Mouse (Mus musculus) stomach, postnatal 0 days (tissue): ENCODE measurements at regions not wholly inside any gene's neighbourhood (a gene's known extent, or its start where the extent isn't known, plus 50 kb on each side); places are given as distances from the start of the nearest gene placed in this dataset.

Experiments used
- ATAC-seq: fragments of 200-750 bp; cut with Nextera tagmentation; 2 replicates; pipeline ENCODE4 v1.8.0; 2017; ENCODE audit not compliant: low FRiP score, low TSS enrichment
- DNase-seq: peaks from one replicate; pipeline ENCODE4 v3.0.0-alpha.2; 2016; ENCODE audit warnings: low spot score
- H3K27ac ChIP-seq: fragments of 300-500 bp; sonication (generic); replicated peaks from 2 replicates; pipeline ENCODE4 v1.5.1; 2014; ENCODE audit warnings: mild to moderate bottlenecking, control low read depth
- H3K27me3 ChIP-seq: fragments of 300-500 bp; sonication (generic); 2 replicates; pipeline ENCODE4 v1.6.1; 2014; ENCODE audit warnings: low read length; ENCODE audit not compliant: control insufficient read depth, insufficient read depth
- H3K36me3 ChIP-seq: fragments of 300-500 bp; sonication (generic); 2 replicates; pipeline ENCODE4 v1.6.1; 2014; ENCODE audit warnings: low read length, mixed read lengths; ENCODE audit not compliant: control insufficient read depth, insufficient read depth
- H3K4me1 ChIP-seq: fragments of 300-500 bp; sonication (generic); replicated peaks from 2 replicates; pipeline ENCODE4 v1.6.1; 2014; ENCODE audit warnings: antibody characterized with exemption; ENCODE audit not compliant: control insufficient read depth, insufficient read depth
- H3K4me2 ChIP-seq: fragments of 300-500 bp; sonication (generic); replicated peaks from 2 replicates; pipeline ENCODE4 v1.6.1; 2014; ENCODE audit warnings: low read depth, mild to moderate bottlenecking, control low read depth, moderate library complexity
- H3K4me3 ChIP-seq: fragments of 300-500 bp; sonication (generic); 2 replicates; pipeline ENCODE4 v1.5.1; 2014; ENCODE audit warnings: low read depth, low read length, control low read depth
- H3K9ac ChIP-seq: fragments of 300-500 bp; sonication (generic); 2 replicates; pipeline ENCODE4 v1.6.1; 2014; ENCODE audit warnings: mild to moderate bottlenecking, low read length, control low read depth, mixed read lengths
- H3K9me3 ChIP-seq: fragments of 300-500 bp; sonication (generic); 2 replicates; pipeline ENCODE4 v1.6.1; 2016; ENCODE audit warnings: low read length; ENCODE audit not compliant: control insufficient read depth
- CTCF ChIP-seq: IDR thresholded peaks from 2 replicates; pipeline ENCODE4 v1.5.1; 2016; ENCODE audit warnings: antibody characterized with exemption, low read depth, mild to moderate bottlenecking, moderate library complexity
- EP300 ChIP-seq: optimal IDR thresholded peaks from 2 replicates; pipeline ENCODE3; 2016; ENCODE audit warnings: antibody characterized with exemption
- WGBS: fragments of 180-500 bp; shearing (Covaris S2); extraction: QIAGEN DNeasy Blood & Tissue Kit; methylation state at CpG from one replicate; pipeline ENCODE4 v1.1.7; 2014; 5-methylcytosine and 5-hydroxymethylcytosine counted together

- no peak overlapping the region for H3K27ac ChIP-seq
These were observed 284.7 kb downstream of the Rps24 start for GRCm38 (mm10) chr14:24771663-24772062.

GRCm38 (mm10) chr14:24772129-24772528 lies 285.2 kb downstream of the Rps24 start:
- DNase-seq (no peak), ATAC-seq (no peak)
- 47% methylated on average over 4 of the region's 4 CpGs for WGBS
- Histone ChIP-seq H3K27ac (no peak overlapping the region), H3K27me3 (no peaks in the 10 kb centered on the region), H3K4me3 (no peak overlapping the region), H3K9me3 (no peaks in the 10 kb centered on the region), H3K36me3 (no peaks in the 10 kb centered on the region), H3K9ac (no peak overlapping the region), H3K4me1 (no peaks in the 10 kb centered on the region; the same call in 1 of the 2 replicates), H3K4me2 (no peak overlapping the region)
- TF ChIP-seq EP300 (no peak), CTCF (no peak)

More at GRCm38 (mm10) chr14:24771663-24772062, 284.7 kb downstream of the Rps24 start:
- DNase-seq (no peak), ATAC-seq (no peak)
- H3K9ac ChIP-seq = no peak overlapping the region
- H3K36me3 ChIP-seq = no peaks in the 10 kb centered on the region
- no peaks in the 10 kb centered on the region; the same call in 1 of the 2 replicates for H3K4me1 ChIP-seq
- H3K9me3 ChIP-seq = no peaks in the 10 kb centered on the region
- WGBS = 82% methylated on average over 1 of the region's 1 CpGs
- TF ChIP-seq EP300 (no peak), CTCF (no peak)
- no peak overlapping the region for H3K4me3 ChIP-seq
- H3K27me3 ChIP-seq = no peaks in the 10 kb centered on the region
- no peak overlapping the region for H3K4me2 ChIP-seq

DNA sequence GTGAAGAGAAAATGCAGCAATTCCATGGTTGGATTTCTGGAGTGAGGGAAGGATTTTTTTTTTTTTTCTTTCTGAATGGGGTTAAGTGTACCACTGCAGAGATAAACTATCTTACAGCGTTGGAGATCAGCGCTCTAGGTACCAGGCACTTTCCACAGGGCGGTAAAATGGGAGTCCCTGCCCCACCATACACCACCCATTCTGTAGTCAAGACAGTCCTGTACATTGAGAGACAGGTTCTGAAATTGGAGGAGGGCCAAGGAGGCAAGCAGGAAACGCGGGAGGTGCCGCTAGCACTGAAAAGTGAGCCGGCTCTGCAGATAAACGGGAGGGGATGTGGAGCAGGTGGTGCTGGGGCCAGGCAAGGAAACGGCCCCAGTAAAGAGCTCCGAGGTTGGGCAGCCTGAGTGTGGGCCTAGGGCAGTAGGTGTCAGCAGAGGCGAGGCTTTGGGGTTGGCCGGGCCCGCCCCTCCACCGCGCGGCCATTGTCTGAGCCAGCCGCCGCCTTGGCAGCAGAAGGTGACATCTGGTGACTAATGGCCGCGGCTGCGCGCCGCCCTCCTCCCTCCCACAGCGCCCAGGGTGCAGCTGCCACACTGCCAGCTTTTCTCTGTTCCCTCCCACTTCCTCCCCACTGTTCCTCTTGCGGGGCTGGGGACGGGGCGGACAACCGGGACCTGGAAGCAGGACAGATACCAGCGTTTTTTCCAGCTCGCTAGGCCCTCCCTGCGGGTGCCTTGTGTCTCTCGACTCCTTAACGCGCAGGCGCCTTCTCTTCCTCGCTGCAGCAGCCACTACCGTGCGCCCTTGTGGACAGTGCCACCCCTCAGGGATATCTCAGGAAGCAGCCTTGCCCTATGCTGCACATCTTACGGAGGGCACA lies 292.1 kb downstream of the Rps24 start:
- H3K27ac ChIP-seq = peak overlapping the region; percentile 85
- DNase-seq = peak; percentile 92
- TF ChIP-seq EP300 (no peak), CTCF (peak; percentile 72)
- ATAC-seq = peak; percentile 96
- H3K4me3 ChIP-seq = peak overlapping the region; percentile 40
- no peaks in the 10 kb centered on the region; the same call in 1 of the 2 replicates for H3K4me1 ChIP-seq
- H3K27me3 ChIP-seq = no peaks in the 10 kb centered on the region
- H3K9ac ChIP-seq = peak overlapping the region; percentile 63
- peak overlapping the region; percentile 67 for H3K4me2 ChIP-seq
- under 1% methylated on average over 39 of the region's 39 CpGs for WGBS
- H3K36me3 ChIP-seq = no peaks in the 10 kb centered on the region
- no peaks in the 10 kb centered on the region for H3K9me3 ChIP-seq

- no peaks in the 10 kb centered on the region for H3K27me3 ChIP-seq
- no peak overlapping the region for H3K4me3 ChIP-seq
- no peak for TF ChIP-seq EP300
- TF ChIP-seq CTCF = no peak
- DNase-seq (no peak), ATAC-seq (no peak)
- H3K27ac ChIP-seq = no peak overlapping the region
- WGBS = 89% methylated on average over 3 of the region's 3 CpGs
- no peaks in the 10 kb centered on the region; the same call in 1 of the 2 replicates for H3K4me1 ChIP-seq
- no peak overlapping the region for H3K9ac ChIP-seq
- H3K9me3 ChIP-seq = no peaks in the 10 kb centered on the region
- no peaks in the 10 kb centered on the region for H3K36me3 ChIP-seq
- no peak overlapping the region for H3K4me2 ChIP-seq
These were observed 294.7 kb downstream of the Rps24 start for GRCm38 (mm10) chr14:24781674-24782073.

GRCm38 (mm10) chr14:24783889-24784288 lies 297.0 kb downstream of the Rps24 start:
- TF ChIP-seq CTCF = no peak
- no peak for TF ChIP-seq EP300
- Histone ChIP-seq H3K4me1 (no peaks in the 10 kb centered on the region; the same call in 1 of the 2 replicates), H3K27ac (no peak overlapping the region), H3K9me3 (no peaks in the 10 kb centered on the region), H3K4me3 (no peak overlapping the region), H3K9ac (no peak overlapping the region), H3K4me2 (no peak overlapping the region), H3K36me3 (no peaks in the 10 kb centered on the region), H3K27me3 (no peaks in the 10 kb centered on the region)
- ATAC-seq = no peak
- 70% methylated on average over 6 of the region's 6 CpGs for WGBS
- DNase-seq = no peak

- no peak overlapping the region for H3K9ac ChIP-seq
- H3K4me1 ChIP-seq = no peaks in the 10 kb centered on the region
- H3K9me3 ChIP-seq = no peaks in the 10 kb centered on the region
- H3K4me2 ChIP-seq = no peak overlapping the region
- no peak for TF ChIP-seq CTCF
- TF ChIP-seq EP300 = no peak
- ATAC-seq = no peak
- DNase-seq = no peak
- no peak overlapping the region for H3K27ac ChIP-seq
- no peaks in the 10 kb centered on the region for H3K27me3 ChIP-seq
- WGBS = 79% methylated on average over 5 of the region's 5 CpGs
- H3K36me3 ChIP-seq = no peaks in the 10 kb centered on the region
- no peak overlapping the region for H3K4me3 ChIP-seq
These were observed 298.5 kb downstream of the Rps24 start for GRCm38 (mm10) chr14:24785452-24785851.
